Mouse (Mus musculus) hindbrain, embryonic 16.5 days (tissue): Measurements from ENCODE around the gene Snx14. TPM values are rescaled to one million over a fixed set of nuclear protein-coding genes. Genes with fewer than 3 reads are reported as not detected.

Experiments
- ATAC-seq: fragments of 200-750 bp; cut with Nextera tagmentation; 2 replicates; pipeline ENCODE4 v1.8.0; 2017; ENCODE audit warnings: moderate TSS enrichment, moderate library complexity
- H3K27ac ChIP-seq: fragments of 300-500 bp; sonication (generic); 2 replicates; pipeline ENCODE4 v1.5.1; 2014; ENCODE audit warnings: low read depth, mild to moderate bottlenecking, control low read depth, low read length, moderate library complexity
- H3K27me3 ChIP-seq: fragments of 300-500 bp; sonication (generic); replicated peaks from 2 replicates; pipeline ENCODE4 v1.6.1; 2014; ENCODE audit warnings: low read length; ENCODE audit not compliant: control insufficient read depth, insufficient read depth
- H3K36me3 ChIP-seq: fragments of 300-500 bp; sonication (generic); 2 replicates; pipeline ENCODE4 v1.6.1; 2014; ENCODE audit warnings: mild to moderate bottlenecking, low read length, moderate library complexity, mixed read lengths; ENCODE audit not compliant: control insufficient read depth, insufficient read depth
- H3K4me1 ChIP-seq: fragments of 300-500 bp; sonication (generic); 2 replicates; pipeline ENCODE4 v1.6.1; 2014; ENCODE audit warnings: low read depth, low read length; ENCODE audit not compliant: control insufficient read depth, insufficient read depth
- H3K4me2 ChIP-seq: fragments of 300-500 bp; sonication (generic); 2 replicates; pipeline ENCODE4 v1.6.1; 2014; ENCODE audit warnings: mild to moderate bottlenecking, low read length, control low read depth, moderate library complexity
- H3K4me3 ChIP-seq: fragments of 300-500 bp; sonication (generic); 2 replicates; pipeline ENCODE4 v1.5.1; 2014; ENCODE audit warnings: mild to moderate bottlenecking, low read length, control low read depth, moderate library complexity
- H3K9ac ChIP-seq: fragments of 300-500 bp; sonication (generic); 2 replicates; pipeline ENCODE4 v1.6.1; 2014; ENCODE audit warnings: low read depth, mild to moderate bottlenecking, control low read depth, low read length, moderate library complexity
- H3K9me3 ChIP-seq: fragments of 300-500 bp; sonication (generic); 2 replicates; pipeline ENCODE4 v1.6.1; 2014; ENCODE audit warnings: mild to moderate bottlenecking, low read length, moderate library complexity; ENCODE audit not compliant: control insufficient read depth
- WGBS: fragments of 180-500 bp; shearing (Covaris S2); extraction: QIAGEN DNeasy Blood & Tissue Kit; methylation state at CpG from one replicate; pipeline ENCODE4 v1.1.7; 2014; 5-methylcytosine and 5-hydroxymethylcytosine counted together
- polyA plus RNA-seq: library from polyadenylated mRNA; unstranded; fragments of >200 nt; fragmentation: Nextera tagmentation; extraction: Ambion mirVana; gene quantifications from 2 replicates; pipeline ENCODE4 v1.2.1, GENCODE M21; 2015

Snx14 gene
- polyA plus RNA-seq, 1 experiment from 2014 or later = 41.1 TPM

DNA sequence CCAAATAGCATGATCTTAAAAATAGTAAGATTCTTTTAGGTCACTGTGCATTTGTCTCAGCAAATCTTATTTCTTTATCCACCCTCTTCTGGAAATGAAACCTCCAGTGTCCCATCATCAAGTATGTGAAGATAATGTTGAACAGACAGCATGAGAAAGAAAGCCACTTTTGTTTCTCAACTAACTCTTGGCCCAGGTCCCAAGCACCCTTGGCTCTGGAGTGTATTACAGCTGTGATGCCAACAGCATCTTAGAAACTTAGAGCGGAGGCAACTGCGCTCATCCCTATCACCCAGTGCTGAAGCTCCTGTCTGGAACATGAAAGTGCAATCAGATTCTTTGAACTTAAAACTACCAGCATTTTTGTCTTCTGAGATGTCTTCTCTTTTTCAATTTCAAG, 69.1 kb downstream of the Snx14 start:
- H3K36me3 ChIP-seq = peaks cover under 1% of the 10 kb centered on the region
- H3K9me3 ChIP-seq = no peaks in the 10 kb centered on the region
- WGBS = 69% methylated on average over 2 of the region's 2 CpGs
- no peaks in the 10 kb centered on the region for H3K4me1 ChIP-seq
- no peak overlapping the region for H3K4me2 ChIP-seq
- ATAC-seq = no peak
- H3K27me3 ChIP-seq = no peaks in the 10 kb centered on the region
- H3K27ac ChIP-seq = no peak overlapping the region
- H3K9ac ChIP-seq = no peak overlapping the region
- H3K4me3 ChIP-seq = no peak overlapping the region

DNA sequence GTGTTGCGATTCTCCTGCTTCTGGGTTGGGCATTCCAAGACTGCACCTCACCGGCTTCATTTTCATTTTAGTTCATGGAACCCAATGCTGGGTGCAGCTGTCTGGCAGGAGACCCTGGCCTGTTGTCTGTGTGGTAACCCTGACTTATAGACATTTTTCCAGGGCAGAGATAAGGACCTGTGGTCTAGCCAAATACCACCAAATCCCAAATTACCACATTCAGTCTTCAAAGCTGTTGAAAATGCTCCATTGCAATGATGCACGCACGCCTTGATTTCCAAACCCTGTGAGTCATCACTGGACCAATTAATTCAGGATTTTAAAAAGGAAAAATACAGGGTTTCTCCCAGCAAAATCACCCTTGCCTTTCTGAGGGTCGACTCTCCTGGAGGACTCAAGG, 70.3 kb downstream of the Snx14 start:
- no peaks in the 10 kb centered on the region for H3K4me1 ChIP-seq
- WGBS = 96% methylated on average over 5 of the region's 5 CpGs

DNA sequence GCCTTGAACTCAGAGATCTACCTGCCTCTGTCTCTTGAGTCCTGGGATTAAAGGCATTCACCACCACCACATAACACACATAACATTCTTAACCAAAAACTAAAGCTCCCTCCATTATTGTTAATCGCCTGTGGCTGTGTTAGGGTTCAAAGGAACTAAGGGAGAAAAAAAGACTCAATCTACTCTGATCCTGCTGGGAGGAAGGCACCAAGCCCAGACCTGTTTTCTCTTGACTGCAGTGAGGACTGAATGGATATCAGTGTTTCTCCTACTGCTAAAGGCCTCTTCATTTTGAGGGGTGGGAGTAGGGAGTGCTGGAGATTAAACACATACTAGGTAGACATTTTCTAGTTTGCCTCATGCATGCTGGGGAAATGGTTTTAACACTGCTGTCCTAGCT, 71.0 kb downstream of the Snx14 start:
- Histone ChIP-seq H3K4me2 (no peak overlapping the region), H3K4me1 (peaks cover 1% of the 10 kb centered on the region), H3K9ac (no peak overlapping the region), H3K27me3 (no peaks in the 10 kb centered on the region), H3K27ac (no peak overlapping the region), H3K9me3 (no peaks in the 10 kb centered on the region), H3K4me3 (no peak overlapping the region), H3K36me3 (no peaks in the 10 kb centered on the region)
- no peak for ATAC-seq
- WGBS = 52% methylated on average over 1 of the region's 1 CpGs

More for the DNA sequence above, 70.3 kb downstream of the Snx14 start:
- H3K9me3 ChIP-seq = no peaks in the 10 kb centered on the region
- H3K27ac ChIP-seq = no peak overlapping the region
- H3K36me3 ChIP-seq = no peaks in the 10 kb centered on the region
- H3K4me2 ChIP-seq = no peak overlapping the region
- H3K4me3 ChIP-seq = no peak overlapping the region
- H3K27me3 ChIP-seq = no peaks in the 10 kb centered on the region
- no peak overlapping the region for H3K9ac ChIP-seq
- no peak for ATAC-seq

DNA sequence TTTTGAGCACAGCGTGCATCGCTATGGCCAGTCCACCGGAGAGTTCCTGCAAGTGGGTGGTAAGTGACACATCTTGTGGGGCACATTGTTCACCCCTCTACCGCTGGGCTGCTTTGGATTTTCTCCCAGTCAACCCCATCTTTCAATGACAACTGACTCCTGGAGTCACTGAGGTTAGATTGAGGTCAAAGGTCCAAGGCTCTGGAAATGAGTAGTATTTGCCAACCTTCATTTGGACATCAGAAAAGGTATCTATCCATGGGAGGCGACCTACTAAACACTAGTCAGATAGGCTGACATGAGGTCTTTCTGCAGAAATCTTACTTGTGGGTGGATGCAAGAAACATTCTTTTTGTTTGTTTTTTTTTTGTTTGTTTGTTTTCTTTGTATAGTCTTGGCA, 71.4 kb downstream of the Snx14 start:
- Histone ChIP-seq H3K4me3 (no peak overlapping the region), H3K27ac (no peak overlapping the region), H3K9me3 (no peaks in the 10 kb centered on the region), H3K36me3 (no peaks in the 10 kb centered on the region), H3K4me2 (no peak overlapping the region), H3K9ac (no peak overlapping the region), H3K4me1 (peaks cover 5% of the 10 kb centered on the region), H3K27me3 (no peaks in the 10 kb centered on the region)
- 77% methylated on average over 5 of the region's 5 CpGs for WGBS
- ATAC-seq = no peak

DNA sequence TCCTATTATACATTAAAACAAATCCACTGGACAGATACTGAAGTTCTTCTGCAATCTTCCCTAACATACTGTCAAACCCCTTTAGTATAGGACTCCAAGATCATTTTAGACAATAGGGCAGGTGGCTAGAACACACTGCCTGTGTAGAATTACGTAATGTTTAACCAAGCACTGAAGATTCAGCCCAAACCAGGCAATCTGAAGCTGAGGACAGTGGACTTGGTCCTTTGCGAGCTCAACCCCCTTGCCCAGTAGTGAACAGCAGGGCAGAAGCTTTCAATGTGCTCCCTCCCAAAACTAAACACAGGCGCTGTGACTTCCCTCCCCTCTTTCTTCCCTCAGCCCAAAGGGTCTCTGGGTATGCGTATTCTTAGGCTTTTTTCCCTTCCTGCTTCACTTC, 71.9 kb downstream of the Snx14 start:
- H3K4me2 ChIP-seq = no peak overlapping the region
- H3K27me3 ChIP-seq = no peaks in the 10 kb centered on the region
- WGBS = 89% methylated on average over 4 of the region's 4 CpGs
- H3K4me1 ChIP-seq = peaks cover 9% of the 10 kb centered on the region
- no peak for ATAC-seq
- no peak overlapping the region for H3K9ac ChIP-seq
- H3K27ac ChIP-seq = no peak overlapping the region
- no peaks in the 10 kb centered on the region for H3K9me3 ChIP-seq
- no peak overlapping the region for H3K4me3 ChIP-seq
- H3K36me3 ChIP-seq = no peaks in the 10 kb centered on the region

DNA sequence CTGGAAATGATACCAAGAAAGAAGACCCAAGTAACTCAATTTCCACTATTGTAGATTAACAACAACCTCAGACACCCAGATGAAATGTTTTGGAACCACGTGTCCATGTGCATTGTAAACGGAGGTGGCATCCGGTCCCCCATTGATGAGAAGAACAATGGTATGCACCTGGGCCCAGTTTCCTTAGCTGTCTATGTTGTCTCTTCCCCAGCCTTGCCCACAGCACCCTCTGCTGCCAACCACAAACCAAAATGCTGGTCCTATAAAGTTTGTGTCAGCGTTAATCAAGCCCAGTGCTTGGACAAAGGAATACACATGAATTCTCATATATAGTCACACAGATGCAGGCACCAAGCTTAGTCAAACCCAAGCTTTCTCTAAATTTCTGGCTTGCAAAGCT, 72.5 kb downstream of the Snx14 start:
- Histone ChIP-seq H3K27ac (no peak overlapping the region), H3K27me3 (no peaks in the 10 kb centered on the region), H3K4me1 (peaks cover 9% of the 10 kb centered on the region), H3K36me3 (no peaks in the 10 kb centered on the region), H3K9ac (no peak overlapping the region), H3K4me3 (no peak overlapping the region), H3K4me2 (no peak overlapping the region), H3K9me3 (no peaks in the 10 kb centered on the region)
- ATAC-seq = no peak
- whole genome bisulfite sequencing = 82% methylated on average over 4 of the region's 4 CpGs

DNA sequence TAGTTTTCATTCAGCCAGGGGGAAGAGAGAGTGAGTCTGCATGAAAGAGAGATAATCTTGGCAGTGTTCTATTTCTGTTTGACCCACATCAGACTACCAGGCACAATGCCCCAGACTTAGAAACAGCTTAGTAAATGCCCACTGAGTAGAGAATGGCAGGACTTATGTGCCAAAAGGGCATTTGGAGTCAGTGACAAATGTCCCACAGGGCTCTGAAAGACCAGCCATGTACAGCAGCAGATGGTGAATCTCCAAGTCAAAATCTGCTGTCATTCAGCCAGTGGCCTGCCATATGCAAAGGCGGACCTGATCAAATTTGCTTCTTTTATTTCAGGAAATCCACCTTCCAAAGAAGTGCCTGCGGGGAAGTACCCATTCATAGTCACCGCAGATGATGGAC, 75.7 kb downstream of the Snx14 start:
- peak; percentile 70 for ATAC-seq
- 71% methylated on average over 3 of the region's 3 CpGs for WGBS

DNA sequence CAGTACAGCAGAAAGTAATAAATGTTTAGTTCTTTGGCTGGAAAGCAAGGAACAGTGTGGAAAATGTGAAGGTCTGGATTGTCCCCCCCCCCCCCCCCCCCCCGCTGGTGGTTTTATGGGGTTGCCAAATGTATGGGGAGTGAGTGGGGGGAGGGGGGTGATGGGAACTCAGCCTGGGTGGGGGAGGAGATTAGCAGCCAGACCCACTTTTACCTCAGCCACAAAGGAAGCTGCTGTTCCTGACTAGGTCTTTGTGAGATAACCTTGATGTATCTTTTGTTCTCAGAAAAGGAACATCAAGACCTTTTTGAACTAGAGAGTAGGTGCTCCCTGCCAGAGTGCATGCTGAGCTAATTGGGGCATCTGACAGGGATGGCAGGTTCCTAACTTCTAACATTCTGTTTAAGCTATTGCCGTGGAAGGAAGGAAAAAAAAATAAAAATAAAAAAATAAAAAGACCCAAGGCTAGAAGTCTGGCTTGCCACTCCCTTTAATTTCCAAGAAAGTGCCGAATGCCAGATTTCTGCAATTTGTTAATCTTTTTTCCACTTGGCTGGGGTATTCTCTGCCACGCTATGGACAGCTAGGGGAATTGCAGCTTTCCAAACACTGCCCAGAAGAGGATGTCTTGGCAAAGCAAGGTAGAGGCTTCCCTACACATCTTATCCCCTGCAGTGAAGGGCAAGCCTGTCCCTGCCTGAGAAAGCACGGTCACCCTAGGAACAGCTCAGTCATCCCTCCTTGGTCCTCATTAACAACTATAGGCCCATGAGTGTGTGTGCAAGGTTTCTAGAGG, 76.5 kb downstream of the Snx14 start:
- peak; percentile 72 for ATAC-seq
- Histone ChIP-seq H3K9ac (no peak overlapping the region), H3K4me2 (no peak overlapping the region), H3K36me3 (no peaks in the 10 kb centered on the region), H3K27ac (peak overlapping the region; percentile 48; the same call in 1 of the 2 replicates), H3K4me3 (no peak overlapping the region), H3K27me3 (no peaks in the 10 kb centered on the region), H3K9me3 (no peaks in the 10 kb centered on the region), H3K4me1 (peaks cover 9% of the 10 kb centered on the region)
- WGBS = 27% methylated on average over 5 of the region's 5 CpGs

More for the DNA sequence above, 75.7 kb downstream of the Snx14 start:
- no peak overlapping the region for H3K4me3 ChIP-seq
- no peak overlapping the region for H3K9ac ChIP-seq
- H3K36me3 ChIP-seq = no peaks in the 10 kb centered on the region
- H3K27me3 ChIP-seq = no peaks in the 10 kb centered on the region
- H3K27ac ChIP-seq = peak overlapping the region; percentile 48; the same call in 1 of the 2 replicates
- no peak overlapping the region for H3K4me2 ChIP-seq
- no peaks in the 10 kb centered on the region for H3K9me3 ChIP-seq
- peaks cover 9% of the 10 kb centered on the region for H3K4me1 ChIP-seq

DNA sequence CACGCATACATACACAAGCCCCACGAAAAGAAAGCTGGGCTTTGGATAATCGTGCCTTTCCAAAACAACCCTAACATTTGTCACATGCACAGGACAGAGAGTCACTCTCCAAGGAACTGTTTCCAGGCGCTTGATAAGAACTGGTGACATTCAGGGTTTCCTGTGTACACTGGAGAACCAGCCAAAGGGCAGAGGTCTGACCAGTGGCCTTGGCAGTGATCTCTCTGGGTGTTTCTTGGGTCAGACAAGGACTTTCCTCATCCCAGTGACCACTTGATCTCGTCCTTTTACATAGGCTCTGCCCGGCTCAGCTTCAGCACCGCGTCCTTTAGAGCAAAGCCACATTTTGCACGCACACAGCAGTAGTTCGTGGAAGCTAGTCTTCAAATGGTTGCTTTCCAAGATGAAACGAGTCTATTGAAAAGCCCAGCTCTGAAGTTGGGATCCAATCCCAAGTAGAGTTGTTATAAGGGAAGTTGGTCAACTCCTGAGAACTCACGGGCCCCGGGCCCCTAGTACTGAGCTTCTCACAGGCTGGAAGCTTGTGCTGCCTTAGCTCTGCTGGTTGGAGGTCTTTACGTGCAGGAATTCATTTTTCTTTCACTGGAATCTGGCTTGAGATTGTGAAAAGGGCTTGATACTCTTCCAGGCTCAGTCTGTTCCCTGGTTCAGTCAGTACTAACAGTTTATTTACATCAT, 77.4 kb downstream of the Snx14 start:
- H3K27ac ChIP-seq = no peak overlapping the region
- no peak overlapping the region for H3K9ac ChIP-seq
- ATAC-seq = 0 out of 2 replicates have a peak, but pooled peaks have one; percentile 2
- peaks cover 9% of the 10 kb centered on the region for H3K4me1 ChIP-seq
- H3K27me3 ChIP-seq = no peaks in the 10 kb centered on the region
- no peak overlapping the region for H3K4me2 ChIP-seq
- WGBS = 75% methylated on average over 14 of the region's 14 CpGs
- no peaks in the 10 kb centered on the region for H3K9me3 ChIP-seq
- no peak overlapping the region for H3K4me3 ChIP-seq
- H3K36me3 ChIP-seq = no peaks in the 10 kb centered on the region
